Mouse (Mus musculus) embryo, embryonic 11 days (tissue): ENCODE measurements around the gene Plekhm1.
"Not testable (repeated sequence)": the region's sequence is repeated elsewhere in the genome, so short reads cannot be mapped to it uniquely, and the experiment has no call there.

Experiments
- DNase-seq: peaks from one replicate; pipeline ENCODE4 v3.0.0-alpha.2; 2015

Gene Plekhm1

DNA sequence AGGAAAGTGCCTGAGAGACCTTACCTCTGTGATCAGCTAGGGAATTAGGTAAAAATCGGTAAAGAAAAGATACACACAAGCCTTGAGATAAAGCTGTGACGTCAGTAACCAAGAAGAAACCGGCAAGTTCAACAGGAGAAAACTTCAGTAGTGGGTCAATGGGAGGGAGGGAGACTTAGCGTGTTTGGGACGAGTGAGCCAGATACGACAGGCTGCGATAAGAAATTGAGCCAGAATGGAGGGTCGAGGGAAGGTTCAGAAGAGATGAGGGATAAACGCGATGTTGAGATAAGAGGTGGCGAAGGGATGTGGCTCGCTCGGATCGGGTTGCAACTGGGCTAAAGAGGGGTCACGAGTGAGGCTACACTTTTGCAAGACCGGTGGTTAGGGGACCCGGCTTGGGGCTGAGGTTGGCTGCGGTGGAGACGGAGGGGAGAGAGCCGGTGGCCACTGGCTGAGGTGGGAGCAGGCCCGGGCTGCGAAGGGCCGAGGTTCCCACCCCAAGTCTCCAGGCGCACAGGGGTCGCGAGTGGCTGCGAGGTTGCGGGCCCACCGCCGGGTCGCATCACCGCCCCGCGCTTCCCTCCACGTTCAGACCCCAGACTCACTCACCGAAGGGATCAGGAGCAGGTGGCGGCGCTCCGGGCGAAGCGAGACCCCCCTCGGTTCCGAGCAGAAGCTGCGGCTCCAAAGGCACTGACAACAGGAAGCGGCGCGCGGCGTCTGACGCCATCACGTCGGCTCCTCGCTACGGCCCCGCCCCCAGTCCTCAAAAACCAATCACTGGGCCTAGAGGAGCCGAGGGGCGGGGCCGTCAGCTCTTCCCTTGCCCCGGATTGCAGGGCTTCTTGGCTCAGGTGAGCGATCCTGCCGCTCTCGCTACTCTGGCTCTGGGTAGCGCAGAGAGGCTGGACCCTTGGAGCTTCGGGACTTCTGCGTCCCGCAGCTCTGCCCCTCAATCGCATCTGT lies at the start of gene Plekhm1:
TSS of gene Plekhm1 (minus strand) at position 707 of the 969 bp plus-strand sequence.
- DNase-seq = peak; percentile 98

DNA sequence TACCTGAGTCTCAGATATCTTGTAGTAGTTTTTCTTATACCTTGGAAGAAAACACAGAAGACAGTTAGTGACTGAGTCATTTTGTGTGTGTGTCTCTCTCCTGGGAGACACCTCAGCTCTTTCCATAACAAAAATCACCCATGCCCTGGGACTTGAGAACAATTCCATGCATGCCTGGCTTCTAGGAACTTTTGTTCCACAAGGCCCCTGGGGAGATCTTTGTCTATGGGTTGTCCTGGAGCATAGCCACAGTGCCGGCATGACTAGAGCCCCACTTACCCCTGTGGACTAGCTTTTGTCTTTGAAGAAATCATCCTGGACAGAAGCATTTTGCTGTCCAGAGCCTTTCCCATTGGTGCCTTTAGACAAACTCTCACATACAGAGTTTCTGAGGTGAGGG lies 38.6 kb upstream of the Plekhm1 start:
- DNase-seq = not testable (repeated sequence)

DNA sequence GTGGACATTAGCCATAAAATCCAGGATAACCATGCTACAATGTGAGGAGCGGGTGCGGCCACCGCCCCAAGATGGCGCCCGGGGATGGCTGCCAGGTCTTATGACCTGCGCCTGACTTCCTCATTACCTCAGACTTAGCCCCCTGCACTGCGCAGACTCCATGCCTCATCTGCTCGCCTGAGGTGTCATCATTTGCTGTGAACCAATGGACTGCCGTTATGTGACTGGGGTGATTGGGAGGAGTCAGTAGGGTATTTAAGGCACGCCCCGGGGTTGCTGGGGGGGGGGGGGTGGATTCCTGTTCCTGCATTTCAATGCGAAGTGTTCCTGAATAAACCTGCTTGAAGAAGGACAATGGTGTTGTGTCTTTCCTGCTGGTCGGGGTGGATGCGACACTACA lies 37.2 kb upstream of the Plekhm1 start:
- DNase-seq = not testable (repeated sequence)

DNA sequence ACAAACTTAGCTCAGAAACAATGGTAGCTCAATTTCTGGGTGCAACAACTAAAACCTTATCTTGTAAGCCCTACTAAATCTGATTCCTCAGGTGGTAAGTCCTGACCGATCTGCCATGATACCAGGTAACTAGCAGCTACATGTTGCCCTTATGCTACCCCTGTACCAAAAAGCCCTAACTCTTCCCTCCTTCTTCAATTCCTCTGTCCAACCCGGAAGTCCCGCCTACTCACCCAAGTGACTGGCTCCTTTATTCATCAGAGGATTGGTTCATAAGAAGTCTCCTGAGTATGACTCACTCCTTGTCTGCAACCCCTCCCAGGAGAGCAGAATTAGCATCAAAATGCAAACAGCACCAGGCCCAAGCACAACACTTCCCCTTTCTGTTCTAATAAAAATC lies 31.2 kb upstream of the Plekhm1 start:
- DNase-seq = no peak

GRCm38 (mm10) chr11:103436282-103436681 lies 23.8 kb upstream of the Plekhm1 start:
- no peak for DNase-seq

DNA sequence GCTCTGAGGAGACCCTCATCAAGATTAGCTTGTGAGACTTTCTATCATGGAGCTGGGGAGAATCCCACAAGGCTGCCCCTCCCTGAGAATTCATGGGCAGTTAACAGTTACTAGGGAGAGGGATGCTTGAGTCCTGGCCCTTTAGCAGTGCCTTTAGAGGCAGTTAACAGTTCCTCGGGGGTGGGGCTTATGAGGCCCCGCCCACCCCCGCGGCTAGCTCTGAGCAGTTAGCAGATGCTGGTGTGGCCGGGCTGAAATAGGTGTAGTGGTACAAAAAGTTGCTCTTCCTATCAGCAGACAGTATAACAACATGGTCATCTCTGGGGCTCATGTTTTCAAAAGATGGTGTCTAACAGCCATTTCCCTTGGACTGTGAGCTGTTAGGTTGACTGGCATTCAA lies 12.5 kb upstream of the Plekhm1 start:
- DNase-seq = peak; percentile 21

DNA sequence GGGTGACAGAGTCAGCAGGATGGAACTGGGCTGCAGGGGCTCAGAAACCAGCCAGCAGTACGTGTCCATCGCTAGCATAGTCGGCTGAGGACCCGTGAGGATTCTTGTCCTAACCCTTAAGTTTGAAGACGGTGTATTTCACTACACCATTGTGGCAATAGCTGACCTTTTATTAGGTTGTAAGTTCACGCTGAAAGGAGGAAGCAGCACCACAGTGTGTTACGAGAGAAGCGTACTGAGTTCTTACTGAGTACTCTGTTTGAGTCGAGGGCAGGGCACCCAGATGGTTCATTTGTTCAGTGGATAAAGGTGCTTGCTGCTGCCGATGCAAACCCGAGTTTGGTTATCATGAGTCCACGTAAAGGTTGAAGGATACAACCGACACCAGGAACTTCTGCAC lies 7.2 kb upstream of the Plekhm1 start:
- no peak for DNase-seq

- DNase-seq = no peak
Observed at GRCm38 (mm10) chr11:103419226-103419625, 6.7 kb upstream of the Plekhm1 start.

DNA sequence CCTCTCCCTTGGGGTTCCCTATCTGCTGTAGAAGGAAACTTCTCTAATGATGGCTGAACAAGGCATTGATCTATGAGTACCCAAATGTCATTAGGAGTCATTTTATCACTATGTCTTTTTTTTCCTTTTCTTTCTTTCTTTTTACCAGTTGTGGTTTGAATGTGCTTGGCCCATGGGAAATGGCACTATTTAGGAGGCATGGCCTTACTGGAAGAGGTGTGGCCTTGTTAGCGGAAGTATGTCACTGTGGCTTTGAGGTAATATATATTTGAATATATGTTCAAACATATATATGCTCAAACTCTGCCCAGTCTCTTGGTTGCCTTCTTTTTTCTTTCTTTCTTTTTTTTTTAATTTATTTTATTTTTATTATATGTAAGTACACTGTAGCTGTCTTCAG lies 1.0 kb upstream of the Plekhm1 start:
- no peak for DNase-seq

GRCm38 (mm10) chr11:103412950-103413423 lies 500 bp upstream of the Plekhm1 start:
- DNase-seq = no peak

GRCm38 (mm10) chr11:103411301-103411700 lies 1.2 kb downstream of the Plekhm1 start:
- no peak for DNase-seq

DNA sequence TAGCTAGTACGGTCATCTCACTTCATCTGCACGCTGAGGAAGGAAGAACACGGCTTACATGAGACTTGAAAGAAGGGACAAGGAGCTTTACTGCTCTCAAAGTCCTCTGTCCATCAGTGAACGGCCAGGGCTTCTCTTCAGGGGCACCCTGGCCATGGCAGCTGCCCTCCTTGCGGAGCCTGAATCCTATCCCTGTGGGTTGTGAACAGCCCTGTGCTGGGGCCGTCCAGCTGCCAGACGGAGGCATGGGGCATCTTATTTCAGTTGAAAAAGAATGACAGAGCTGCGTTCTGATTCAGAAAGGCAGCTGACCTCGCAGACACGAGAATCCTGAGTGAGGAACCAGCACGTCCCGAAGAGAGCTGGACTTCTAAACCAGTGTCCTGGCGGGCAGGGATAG lies 3.6 kb downstream of the Plekhm1 start:
- DNase-seq = no peak

DNA sequence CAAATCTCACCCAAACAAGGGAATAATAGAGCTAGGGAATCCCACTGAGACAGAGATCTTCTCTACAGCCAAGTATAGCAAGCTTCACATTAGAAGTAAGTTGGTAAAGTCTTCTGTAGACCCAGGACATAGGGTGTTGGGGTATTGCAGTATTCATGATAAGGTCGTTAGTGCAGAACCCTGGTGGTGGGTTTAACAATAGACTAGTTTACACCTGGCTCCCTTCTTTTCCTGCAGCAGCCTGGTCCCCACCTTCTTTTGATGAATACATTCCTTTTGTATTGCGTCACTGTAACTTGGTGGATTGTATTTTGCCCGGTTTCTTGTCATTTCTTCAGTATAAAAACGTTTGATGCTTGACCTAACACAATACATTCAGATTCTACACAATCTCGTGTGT lies 5.4 kb downstream of the Plekhm1 start:
- not testable (repeated sequence) for DNase-seq

- no peak for DNase-seq
Observed at GRCm38 (mm10) chr11:103406551-103406950, 5.9 kb downstream of the Plekhm1 start.

- DNase-seq = no peak
Observed at GRCm38 (mm10) chr11:103405814-103406213, 6.7 kb downstream of the Plekhm1 start.

GRCm38 (mm10) chr11:103404618-103405017 lies 7.9 kb downstream of the Plekhm1 start:
- DNase-seq = no peak

GRCm38 (mm10) chr11:103403776-103404175 lies 8.7 kb downstream of the Plekhm1 start:
- DNase-seq = no peak

DNA sequence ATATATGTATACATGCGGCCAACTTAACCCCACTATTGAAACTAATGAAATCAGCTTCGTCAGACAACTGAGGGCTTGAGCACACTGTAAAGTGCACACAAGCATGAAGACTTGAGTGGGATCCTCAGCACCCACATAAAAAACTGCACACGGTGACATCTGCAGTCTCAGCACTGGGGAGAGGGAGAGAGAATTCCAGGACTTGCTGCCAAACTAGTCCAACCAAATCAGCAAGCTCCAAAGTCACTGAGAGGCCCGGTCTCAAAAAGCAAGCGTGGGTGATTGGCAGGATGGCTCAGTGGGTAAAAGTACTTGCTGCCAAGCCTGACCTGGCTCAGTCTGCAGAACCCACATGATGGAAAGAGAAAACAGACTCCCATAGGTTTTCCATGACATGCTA lies 9.7 kb downstream of the Plekhm1 start:
- DNase-seq = no peak

DNA sequence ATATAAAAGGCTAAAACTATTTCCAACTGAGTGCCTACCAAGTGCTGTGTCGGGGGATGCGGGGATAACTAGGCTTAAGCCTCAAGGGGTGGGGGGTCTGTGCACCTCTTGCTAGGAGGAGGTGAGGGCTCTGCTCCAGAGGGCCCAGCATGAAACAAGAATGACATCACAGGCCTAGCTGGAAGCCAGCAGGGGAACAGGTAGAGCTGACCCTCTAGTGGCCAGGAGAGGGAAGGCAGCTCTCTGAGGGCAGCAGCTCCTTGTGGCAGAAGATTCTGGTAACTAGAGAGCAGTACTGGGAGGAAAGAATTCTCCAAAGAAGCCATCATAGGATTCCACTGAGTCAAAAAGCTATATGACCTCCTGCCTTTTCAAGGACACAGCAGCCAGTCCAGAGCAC lies 10.3 kb downstream of the Plekhm1 start:
- DNase-seq = peak; percentile 44

DNA sequence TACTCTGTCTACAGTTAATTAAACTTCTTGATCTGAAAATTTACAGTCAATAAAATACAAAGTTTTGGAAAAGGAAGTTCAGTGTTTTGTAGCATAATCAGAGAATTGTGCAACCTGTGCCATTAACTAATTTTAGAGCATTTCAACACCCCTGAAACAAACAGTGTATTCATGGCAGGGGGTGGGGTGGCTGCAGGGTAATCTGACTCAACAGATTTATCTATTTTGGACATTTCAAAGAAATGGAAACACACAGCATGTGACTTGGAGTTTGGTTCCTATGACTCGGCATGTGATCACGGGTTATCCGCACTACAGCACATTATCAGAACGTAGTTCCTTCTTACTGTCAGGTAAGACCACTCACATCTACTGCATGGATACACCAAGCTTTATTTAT lies 12.5 kb downstream of the Plekhm1 start:
- DNase-seq = no peak

- DNase-seq = no peak
Observed at GRCm38 (mm10) chr11:103399050-103399449, 13.4 kb downstream of the Plekhm1 start.

DNA sequence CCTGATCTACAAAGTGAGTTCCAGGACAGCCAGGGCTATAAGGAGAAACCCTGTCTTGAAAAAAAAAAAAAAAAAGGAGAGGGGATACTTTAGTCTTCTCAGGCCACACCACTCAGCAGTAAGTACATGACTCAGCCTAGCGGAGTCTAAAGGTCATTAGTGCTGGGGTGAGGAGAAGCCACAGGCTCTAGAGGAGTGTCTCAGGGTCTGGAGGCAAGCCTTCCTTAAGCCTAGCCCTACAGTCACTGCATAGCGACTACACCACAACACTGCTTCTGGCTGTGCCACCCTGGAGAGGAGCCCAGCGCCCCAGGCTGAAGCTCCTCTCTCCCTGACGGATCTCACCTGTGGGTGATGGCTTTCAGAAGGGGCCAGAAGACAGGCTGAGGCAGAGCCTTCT lies 15.8 kb downstream of the Plekhm1 start:
- DNase-seq = no peak

DNA sequence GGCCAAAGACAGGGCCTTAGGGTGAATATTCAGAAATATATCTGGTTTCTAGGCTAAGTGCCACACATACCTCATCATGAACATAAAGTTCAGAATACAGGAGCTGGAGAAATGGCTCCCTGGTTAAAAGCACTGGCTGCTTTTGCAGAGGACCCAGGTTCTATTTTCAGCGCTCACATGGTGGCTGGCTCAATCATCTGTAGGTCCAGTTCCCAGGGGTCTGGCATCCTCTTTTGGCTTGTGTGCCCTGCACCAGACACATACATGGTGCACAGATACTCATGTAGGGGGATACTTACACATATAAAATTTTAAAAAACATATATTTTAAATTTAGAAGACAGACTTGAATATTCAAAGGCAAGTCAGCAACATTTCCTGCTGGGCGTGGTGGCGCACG lies 16.3 kb downstream of the Plekhm1 start:
- DNase-seq = no peak

DNA sequence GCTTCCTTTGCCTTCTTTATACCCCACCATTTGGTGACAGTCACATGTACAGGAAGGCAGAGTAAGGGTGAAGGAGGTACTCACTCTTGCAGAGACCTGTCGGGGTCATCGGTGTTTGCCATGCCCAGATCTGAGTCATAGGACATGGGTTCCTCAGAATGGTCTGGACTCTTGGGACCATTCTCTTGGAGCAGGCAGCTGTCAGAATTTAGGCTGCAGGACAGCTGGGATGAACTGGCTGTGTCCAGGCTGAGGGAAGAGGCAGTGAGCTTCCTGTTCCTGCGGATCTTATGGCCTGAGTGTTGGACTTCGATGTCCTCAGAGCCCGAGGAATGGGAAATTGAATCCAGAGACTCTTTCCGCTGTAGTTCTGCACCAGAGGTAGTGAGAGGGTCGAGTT lies 17.9 kb downstream of the Plekhm1 start:
- DNase-seq = no peak

DNA sequence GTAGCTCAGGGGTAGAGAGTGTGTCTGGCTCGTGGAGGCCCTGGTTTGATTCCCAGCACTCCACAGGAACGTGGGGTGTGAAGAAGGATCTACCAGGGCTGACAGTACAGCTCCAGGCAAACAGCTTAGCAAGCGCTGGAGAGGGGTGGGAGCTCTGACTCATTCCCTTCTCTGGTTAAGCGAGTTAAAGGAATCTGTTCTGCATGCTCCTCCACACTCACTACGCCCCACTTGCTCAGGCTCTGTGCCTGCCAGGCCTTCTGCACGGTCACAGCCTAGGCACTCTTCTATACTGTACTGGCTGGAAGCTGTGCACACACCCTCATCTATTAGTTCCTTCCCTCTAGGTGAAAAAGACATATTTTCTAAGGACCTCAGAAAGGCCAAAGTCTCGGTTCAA lies 18.5 kb downstream of the Plekhm1 start:
- DNase-seq = no peak
